Mouse (Mus musculus) embryonic facial prominence, embryonic 15.5 days (tissue): ENCODE data around the gene Ush1g. TPM values are rescaled to one million over a fixed set of nuclear protein-coding genes. Genes with fewer than 3 reads are reported as not detected.

Experiments
- ATAC-seq: fragments of 200-750 bp; cut with Nextera tagmentation; 2 replicates; pipeline ENCODE4 v1.8.0; 2017; ENCODE audit warnings: low read depth, moderate TSS enrichment; ENCODE audit not compliant: insufficient number of reproducible peaks, low FRiP score, low TSS enrichment
- H3K27ac ChIP-seq: fragments of 300-500 bp; sonication (generic); replicated peaks from 2 replicates; pipeline ENCODE4 v1.5.1; 2015; ENCODE audit warnings: mild to moderate bottlenecking, inconsistent platforms
- H3K27me3 ChIP-seq: fragments of 300-500 bp; sonication (generic); 2 replicates; pipeline ENCODE4 v1.6.1; 2015; ENCODE audit warnings: inconsistent platforms
- H3K36me3 ChIP-seq: fragments of 300-500 bp; sonication (generic); 2 replicates; pipeline ENCODE4 v1.6.1; 2015; ENCODE audit warnings: mild to moderate bottlenecking, inconsistent platforms
- H3K4me1 ChIP-seq: fragments of 300-500 bp; sonication (generic); 2 replicates; pipeline ENCODE4 v1.6.1; 2015; ENCODE audit warnings: inconsistent platforms
- H3K4me2 ChIP-seq: fragments of 300-500 bp; sonication (generic); replicated peaks from 2 replicates; pipeline ENCODE4 v1.6.1; 2015; ENCODE audit warnings: mild to moderate bottlenecking, inconsistent platforms
- H3K4me3 ChIP-seq: fragments of 300-500 bp; sonication (generic); replicated peaks from 2 replicates; pipeline ENCODE4 v1.5.1; 2015; ENCODE audit warnings: mild to moderate bottlenecking, inconsistent platforms
- H3K9ac ChIP-seq: fragments of 300-500 bp; sonication (generic); 2 replicates; pipeline ENCODE4 v1.6.1; 2015; ENCODE audit warnings: inconsistent platforms
- H3K9me3 ChIP-seq: fragments of 300-500 bp; sonication (generic); replicated peaks from 2 replicates; pipeline ENCODE4 v1.6.1; 2016; ENCODE audit warnings: inconsistent platforms
- WGBS: fragments of 180-500 bp; shearing (Covaris S2); methylation state at CpG from one replicate; pipeline ENCODE4 v1.1.7; 2015; 5-methylcytosine and 5-hydroxymethylcytosine counted together
- polyA plus RNA-seq: library from polyadenylated mRNA; unstranded; fragments of >200 nt; fragmentation: Nextera tagmentation; extraction: Ambion mirVana; gene quantifications from 2 replicates; pipeline ENCODE4 v1.2.1, GENCODE M21; 2015

The Ush1g gene
- polyA plus RNA-seq, 1 experiment from 2014 or later, result 0.12 TPM

GRCm38 (mm10) chr11:115354183-115354582, 32.3 kb upstream of the Ush1g start:
- H3K36me3 ChIP-seq, result no peaks in the 10 kb centered on the region
- no peak overlapping the region for H3K4me2 ChIP-seq
- ATAC-seq, result no peak
- peaks cover 27% of the 10 kb centered on the region for H3K27me3 ChIP-seq
- H3K4me3 ChIP-seq, result no peak overlapping the region
- WGBS, result 9% methylated on average over 8 of the region's 8 CpGs
- H3K9ac ChIP-seq, result no peak overlapping the region
- no peak overlapping the region for H3K27ac ChIP-seq
- no peaks in the 10 kb centered on the region for H3K9me3 ChIP-seq
- 0 out of 2 replicates have a peak, but pooled peaks cover 6% of the 10 kb centered on the region for H3K4me1 ChIP-seq

GRCm38 (mm10) chr11:115353375-115353774, 31.5 kb upstream of the Ush1g start:
- Histone ChIP-seq H3K27me3 (peaks cover 27% of the 10 kb centered on the region), H3K27ac (no peak overlapping the region), H3K4me3 (no peak overlapping the region), H3K9ac (no peak overlapping the region), H3K4me2 (no peak overlapping the region), H3K4me1 (no peaks in the 10 kb centered on the region), H3K36me3 (no peaks in the 10 kb centered on the region), H3K9me3 (no peaks in the 10 kb centered on the region)
- no peak for ATAC-seq
- WGBS, result 88% methylated on average over 5 of the region's 5 CpGs

DNA sequence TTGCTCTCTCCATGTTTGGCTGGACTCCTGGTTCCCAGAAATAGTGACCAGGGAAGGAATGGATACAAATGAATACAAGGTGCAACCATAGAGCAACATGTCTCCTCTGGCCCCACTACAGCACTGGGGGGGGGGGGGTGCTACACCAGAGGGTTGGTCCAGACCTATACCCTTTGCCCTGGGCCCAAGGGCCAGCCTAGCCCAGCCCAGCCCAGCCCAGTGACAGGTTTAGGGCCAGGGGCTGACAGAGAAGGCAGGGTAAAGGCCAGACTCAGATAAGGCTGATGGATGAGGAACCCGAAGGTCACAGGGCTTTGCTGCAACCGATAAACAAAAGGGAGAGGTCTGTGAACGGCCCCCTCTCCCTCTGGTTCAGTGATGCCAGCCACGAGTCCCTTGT, 28.1 kb upstream of the Ush1g start:
- ATAC-seq, result no peak
- Histone ChIP-seq H3K9me3 (no peaks in the 10 kb centered on the region), H3K27me3 (peaks cover 27% of the 10 kb centered on the region), H3K36me3 (no peaks in the 10 kb centered on the region), H3K4me1 (peaks cover 19% of the 10 kb centered on the region), H3K4me2 (no peak overlapping the region), H3K4me3 (no peak overlapping the region), H3K9ac (no peak overlapping the region), H3K27ac (no peak overlapping the region)
- 68% methylated on average over 4 of the region's 4 CpGs for WGBS

DNA sequence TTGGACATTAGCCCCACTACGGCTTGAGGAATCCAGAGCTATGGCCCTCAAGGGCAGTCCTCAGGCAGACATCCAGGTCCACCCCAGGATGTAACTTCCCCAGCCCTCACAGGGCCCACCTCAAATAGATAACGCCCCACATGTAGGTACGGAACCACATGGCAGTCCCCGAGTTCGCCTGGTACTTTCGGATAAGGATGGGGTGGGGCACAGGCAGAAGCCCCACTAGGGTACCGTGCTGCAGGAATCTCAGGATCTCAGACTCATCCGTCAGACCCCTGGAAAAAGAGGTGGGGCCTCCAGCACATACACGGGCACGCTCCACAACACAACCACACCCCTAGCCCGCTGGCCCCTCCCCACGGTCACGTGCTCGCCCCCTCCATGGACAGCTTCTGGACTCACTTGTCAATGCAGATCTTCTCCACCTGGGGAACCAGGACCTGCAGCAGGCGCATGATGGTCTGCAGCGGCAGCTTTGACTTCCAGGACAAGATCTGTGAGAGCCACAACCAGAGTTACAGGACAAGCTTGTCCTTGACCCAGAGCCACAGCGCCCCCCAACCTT, 26.9 kb upstream of the Ush1g start:
- no peak for ATAC-seq
- Histone ChIP-seq H3K27me3 (peaks cover 33% of the 10 kb centered on the region), H3K9ac (no peak overlapping the region), H3K9me3 (no peaks in the 10 kb centered on the region), H3K4me1 (peaks cover 22% of the 10 kb centered on the region), H3K27ac (no peak overlapping the region), H3K36me3 (no peaks in the 10 kb centered on the region), H3K4me3 (no peak overlapping the region), H3K4me2 (no peak overlapping the region)
- 57% methylated on average over 17 of the region's 17 CpGs for WGBS

DNA sequence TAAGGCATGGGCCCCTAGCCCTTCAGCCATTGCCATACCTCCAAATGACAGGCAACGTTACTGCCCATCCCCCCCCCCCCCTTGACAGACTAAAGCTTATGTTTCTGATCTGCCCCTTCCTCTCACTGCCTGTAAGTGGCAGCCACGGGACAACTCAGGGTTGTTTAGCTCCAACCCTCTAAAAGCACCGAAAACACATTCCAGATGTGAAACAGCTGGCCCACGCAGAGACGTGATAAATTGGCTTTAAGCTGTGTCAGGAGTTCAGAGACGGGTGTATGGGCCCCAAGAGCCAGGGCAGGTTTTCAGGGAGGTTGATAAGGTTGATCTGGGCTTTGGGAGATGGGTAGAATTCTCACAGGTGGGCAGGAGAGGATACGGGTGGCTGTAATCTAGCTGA, 23.7 kb upstream of the Ush1g start:
- no peak overlapping the region for H3K4me2 ChIP-seq
- H3K27me3 ChIP-seq, result peaks cover 26% of the 10 kb centered on the region
- WGBS, result 9% methylated on average over 7 of the region's 7 CpGs
- ATAC-seq, result no peak
- no peaks in the 10 kb centered on the region for H3K9me3 ChIP-seq
- no peak overlapping the region for H3K9ac ChIP-seq
- H3K4me3 ChIP-seq, result no peak overlapping the region
- H3K36me3 ChIP-seq, result no peaks in the 10 kb centered on the region
- no peak overlapping the region for H3K27ac ChIP-seq
- peaks cover 22% of the 10 kb centered on the region for H3K4me1 ChIP-seq

DNA sequence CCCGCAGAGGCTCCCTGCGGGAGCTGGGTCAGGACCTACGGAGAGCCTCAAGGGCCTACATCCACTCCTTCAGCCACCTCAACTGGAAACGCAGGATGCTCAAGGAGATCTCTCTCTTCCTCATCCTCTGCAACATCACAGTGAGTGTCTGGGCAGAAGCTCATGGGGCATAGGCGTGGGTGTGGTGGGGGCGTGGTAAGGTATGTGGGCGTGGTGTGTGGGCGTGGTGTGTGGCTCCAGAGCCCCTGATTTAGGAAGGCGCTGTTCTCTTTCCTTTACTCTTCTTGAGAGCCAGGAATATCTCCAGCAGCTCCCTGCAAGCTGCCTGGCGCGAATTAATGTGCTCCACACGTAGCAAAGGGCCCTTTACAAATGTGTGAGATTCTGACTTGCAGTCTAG, 23.1 kb upstream of the Ush1g start:
- peaks cover 28% of the 10 kb centered on the region for H3K27me3 ChIP-seq
- H3K9me3 ChIP-seq, result no peaks in the 10 kb centered on the region
- no peak for ATAC-seq
- no peak overlapping the region for H3K9ac ChIP-seq
- 9% methylated on average over 12 of the region's 12 CpGs for WGBS
- H3K4me3 ChIP-seq, result no peak overlapping the region
- peaks cover 22% of the 10 kb centered on the region for H3K4me1 ChIP-seq
- no peaks in the 10 kb centered on the region for H3K36me3 ChIP-seq
- no peak overlapping the region for H3K27ac ChIP-seq
- no peak overlapping the region for H3K4me2 ChIP-seq

DNA sequence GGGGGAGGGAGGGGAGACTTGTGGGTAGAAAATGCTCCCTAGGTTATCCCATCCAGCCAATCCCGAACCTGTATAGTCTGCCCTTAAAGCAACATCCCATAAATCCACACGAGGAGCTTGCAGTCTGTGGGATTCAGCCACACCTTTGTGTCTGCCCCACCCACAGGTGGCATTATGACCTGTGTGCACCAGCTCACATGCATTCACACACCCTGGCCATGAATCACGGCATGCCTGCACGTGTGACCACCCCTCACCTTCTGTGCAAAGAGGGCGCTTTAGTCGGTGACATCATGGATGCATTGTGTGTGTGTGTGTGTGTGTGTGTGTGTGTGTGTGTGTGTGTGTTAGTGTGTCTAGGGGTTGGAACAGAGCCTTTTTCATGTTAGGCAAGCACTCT, 20.0 kb upstream of the Ush1g start:
- Histone ChIP-seq H3K4me1 (peaks cover 21% of the 10 kb centered on the region), H3K27ac (no peak overlapping the region), H3K27me3 (peaks cover 33% of the 10 kb centered on the region), H3K36me3 (no peaks in the 10 kb centered on the region), H3K4me2 (no peak overlapping the region), H3K4me3 (no peak overlapping the region), H3K9me3 (no peaks in the 10 kb centered on the region), H3K9ac (no peak overlapping the region)
- 59% methylated on average over 6 of the region's 6 CpGs for WGBS
- no peak for ATAC-seq

DNA sequence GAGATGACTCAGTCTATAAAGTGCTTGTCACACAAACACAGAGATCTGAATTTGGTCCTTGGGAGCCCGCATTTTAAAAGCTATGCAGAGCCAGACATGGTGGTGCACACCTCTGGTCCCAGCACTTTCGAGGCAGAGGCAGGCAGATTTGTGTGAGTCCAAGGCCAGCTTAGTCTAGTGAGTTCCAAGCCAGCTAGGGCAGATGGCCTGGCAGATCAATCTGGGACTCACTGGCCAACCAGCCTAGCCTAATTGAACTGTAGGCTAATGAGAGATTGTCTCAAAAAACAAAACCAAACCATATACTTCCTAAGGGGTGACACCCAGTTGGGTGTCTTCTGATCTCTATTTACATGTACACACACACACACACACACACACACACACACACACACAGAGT, 19.4 kb upstream of the Ush1g start:
- WGBS, result 78% methylated on average over 2 of the region's 2 CpGs
- H3K4me2 ChIP-seq, result no peak overlapping the region
- H3K36me3 ChIP-seq, result no peaks in the 10 kb centered on the region
- H3K27me3 ChIP-seq, result peaks cover 36% of the 10 kb centered on the region
- ATAC-seq, result no peak
- H3K4me3 ChIP-seq, result no peak overlapping the region
- peaks cover 15% of the 10 kb centered on the region for H3K4me1 ChIP-seq
- no peak overlapping the region for H3K9ac ChIP-seq
- no peaks in the 10 kb centered on the region for H3K9me3 ChIP-seq
- no peak overlapping the region for H3K27ac ChIP-seq

DNA sequence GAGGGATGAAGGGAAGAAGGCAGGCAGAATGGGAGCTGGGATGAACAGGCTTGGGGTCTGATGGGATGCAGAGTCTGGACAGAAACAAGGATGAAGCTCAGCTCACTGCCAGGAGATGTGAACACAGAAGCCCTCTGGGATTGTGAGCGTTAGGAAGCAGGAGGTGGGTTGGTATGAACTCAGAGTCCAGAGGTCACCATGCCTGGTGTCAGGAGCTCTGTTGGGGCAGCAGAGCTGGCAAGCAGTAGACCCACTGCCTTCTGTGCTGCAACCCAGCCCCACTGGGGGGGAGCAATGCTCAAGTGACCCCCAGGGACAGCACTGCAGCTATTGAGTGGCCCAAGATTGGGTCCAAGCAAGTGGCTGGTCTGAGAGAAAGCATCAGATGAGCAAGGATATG, 16.0 kb upstream of the Ush1g start:
- H3K4me1 ChIP-seq, result peaks cover 7% of the 10 kb centered on the region; the same call in 1 of the 2 replicates
- no peak overlapping the region for H3K4me2 ChIP-seq
- H3K4me3 ChIP-seq, result no peak overlapping the region
- no peak for ATAC-seq
- H3K27ac ChIP-seq, result no peak overlapping the region
- H3K36me3 ChIP-seq, result no peaks in the 10 kb centered on the region
- no peaks in the 10 kb centered on the region for H3K9me3 ChIP-seq
- WGBS, result 50% methylated on average over 1 of the region's 1 CpGs
- H3K9ac ChIP-seq, result no peak overlapping the region
- H3K27me3 ChIP-seq, result peaks cover 60% of the 10 kb centered on the region

GRCm38 (mm10) chr11:115337350-115337749, 15.5 kb upstream of the Ush1g start:
- no peaks in the 10 kb centered on the region for H3K36me3 ChIP-seq
- peaks cover 65% of the 10 kb centered on the region for H3K27me3 ChIP-seq
- H3K4me3 ChIP-seq, result no peak overlapping the region
- H3K9ac ChIP-seq, result no peak overlapping the region
- H3K4me1 ChIP-seq, result peaks cover 7% of the 10 kb centered on the region; the same call in 1 of the 2 replicates
- H3K4me2 ChIP-seq, result no peak overlapping the region
- no peak overlapping the region for H3K27ac ChIP-seq
- H3K9me3 ChIP-seq, result no peaks in the 10 kb centered on the region
- 41% methylated on average over 3 of the region's 3 CpGs for WGBS
- ATAC-seq, result no peak

- Histone ChIP-seq H3K4me2 (no peak overlapping the region), H3K27me3 (peaks cover 74% of the 10 kb centered on the region), H3K36me3 (no peaks in the 10 kb centered on the region), H3K27ac (no peak overlapping the region), H3K9ac (no peak overlapping the region), H3K9me3 (no peaks in the 10 kb centered on the region), H3K4me3 (no peak overlapping the region), H3K4me1 (peaks cover 7% of the 10 kb centered on the region; the same call in 1 of the 2 replicates)
- no peak for ATAC-seq
- WGBS, result 11% methylated on average over 6 of the region's 6 CpGs
Observed at GRCm38 (mm10) chr11:115336115-115336514, 14.3 kb upstream of the Ush1g start.

- Histone ChIP-seq H3K9me3 (no peaks in the 10 kb centered on the region), H3K4me1 (peaks cover 7% of the 10 kb centered on the region; the same call in 1 of the 2 replicates), H3K9ac (no peak overlapping the region), H3K36me3 (no peaks in the 10 kb centered on the region), H3K4me3 (no peak overlapping the region), H3K27me3 (peaks cover 71% of the 10 kb centered on the region), H3K27ac (no peak overlapping the region), H3K4me2 (no peak overlapping the region)
- WGBS, result 52% methylated on average over 12 of the region's 12 CpGs
- ATAC-seq, result no peak
Observed at GRCm38 (mm10) chr11:115335223-115335622, 13.4 kb upstream of the Ush1g start.
